ENCODE assay signal across 19 mouse cellular contexts in the genomic region with DNA sequence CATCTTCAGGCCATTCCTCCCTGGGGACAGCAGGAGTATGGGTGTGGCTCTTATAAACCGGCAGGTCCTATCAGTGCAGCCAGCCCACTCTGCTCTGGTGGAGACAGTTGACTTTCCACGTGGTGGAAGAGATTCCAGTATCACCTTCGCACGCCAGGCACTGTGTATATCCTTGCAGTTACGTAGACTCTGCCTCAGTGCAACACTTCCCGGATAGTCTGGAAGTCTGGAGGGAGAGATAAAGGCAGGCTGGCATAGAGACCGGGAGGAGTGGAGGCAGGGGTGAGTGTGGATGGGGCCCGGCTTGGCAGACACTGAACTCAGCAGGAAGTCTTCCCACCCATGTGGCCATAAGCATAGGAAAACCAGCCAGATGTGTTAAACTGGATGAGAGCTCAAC. TPM values are rescaled to one million over a fixed set of nuclear protein-coding genes. Genes with fewer than 3 reads are reported as not detected.
DNase-seq lines count a peak whose midpoint lies in the region; ATAC-seq lines count a peak whose summit lies in the region.
"Had no signal": no experiment of that assay in that cellular context is flagged by ENCODE, and none has a peak within 500 bp of the region (broad histone marks: within the 10 kb centered on the region; RNA-seq: fewer than 3 reads in every experiment).

No protein-coding gene starts in this region.

- no peaks in the 10 kb centered on the region; the same call in 1 of the 2 replicates for H3K9me3 ChIP-seq in heart, embryonic 12.5 days (replicated peaks)
- H3K9me3 ChIP-seq in lung, embryonic 16.5 days (ENCODE audit: control insufficient read depth, low read length): no peaks in the 10 kb centered on the region
- H3K9me3 ChIP-seq in liver, embryonic 16.5 days (replicated peaks; ENCODE audit: control insufficient read depth, low read length): no peaks in the 10 kb centered on the region
- H3K9me3 ChIP-seq: embryonic facial prominence, embryonic 15.5 days; midbrain, embryonic 10.5 days had no signal

- ATAC-seq in heart, embryonic 12.5 days (ENCODE audit: insufficient number of reproducible peaks, low FRiP score): peak; percentile 84
- ATAC-seq in lung, embryonic 16.5 days (ENCODE audit: low read depth): peak; percentile 23; the same call in 1 of the 2 replicates
- peak; percentile 84 for ATAC-seq in erythroid progenitor cell, adult 5-6 weeks (replicated peaks; ENCODE audit: low FRiP score, poor library complexity, severe bottlenecking)
- ATAC-seq in liver, embryonic 16.5 days (ENCODE audit: low read depth): peak; percentile 91
- no peak for ATAC-seq in granulocyte monocyte progenitor cell, adult 5-6 weeks (replicated peaks; ENCODE audit: poor library complexity, severe bottlenecking)
- ATAC-seq: CD4-positive, CD25-positive, alpha-beta regulatory T cell, adult 4 months had no signal

- no peaks in the 10 kb centered on the region for H3K27me3 ChIP-seq in heart, embryonic 12.5 days (replicated peaks)
- H3K27me3 ChIP-seq in lung, embryonic 16.5 days (ENCODE audit: control insufficient read depth, insufficient read depth, low read depth, low read length): no peaks in the 10 kb centered on the region
- no peaks in the 10 kb centered on the region for H3K27me3 ChIP-seq in liver, embryonic 16.5 days (ENCODE audit: control insufficient read depth, insufficient read depth, low read depth, low read length)
- H3K27me3 ChIP-seq: embryonic facial prominence, embryonic 15.5 days had no signal

- H3K4me1 ChIP-seq in heart, embryonic 12.5 days (replicated peaks): no peaks in the 10 kb centered on the region
- no peaks in the 10 kb centered on the region for H3K4me1 ChIP-seq in lung, embryonic 16.5 days (replicated peaks; ENCODE audit: control insufficient read depth, insufficient read depth, low read length)
- H3K4me1 ChIP-seq in liver, embryonic 16.5 days (ENCODE audit: control insufficient read depth, low read depth, low read length): peaks cover 11% of the 10 kb centered on the region
- H3K4me1 ChIP-seq: embryonic facial prominence, embryonic 15.5 days; midbrain, embryonic 10.5 days had no signal

- 61% methylated on average over 8 of the region's 8 CpGs for WGBS in heart, embryonic 12.5 days
- WGBS in lung, embryonic 16.5 days: 80% methylated on average over 8 of the region's 8 CpGs
- WGBS in liver, embryonic 16.5 days (ENCODE audit: insufficient replicate concordance): 22% methylated on average over 8 of the region's 8 CpGs

- no peak overlapping the region for H3K27ac ChIP-seq in heart, embryonic 12.5 days (ENCODE audit: poor library complexity, severe bottlenecking)
- no peak overlapping the region for H3K27ac ChIP-seq in lung, embryonic 16.5 days (ENCODE audit: low read length)
- H3K27ac ChIP-seq in liver, embryonic 16.5 days (ENCODE audit: low read length): no peak overlapping the region; the same call in 1 of the 2 replicates
- H3K27ac ChIP-seq: embryonic facial prominence, embryonic 15.5 days; midbrain, embryonic 10.5 days had no signal

- H3K36me3 ChIP-seq in heart, embryonic 12.5 days: peaks cover 17% of the 10 kb centered on the region
- H3K36me3 ChIP-seq in lung, embryonic 16.5 days (ENCODE audit: control insufficient read depth, insufficient read depth, low read length): peaks cover 32% of the 10 kb centered on the region
- no peaks in the 10 kb centered on the region for H3K36me3 ChIP-seq in liver, embryonic 16.5 days (ENCODE audit: control insufficient read depth, insufficient read depth)

- no peak for DNase-seq in heart, postnatal 4 days
- no peak for DNase-seq in lung, postnatal 36 days
- no peak for DNase-seq in frontal cortex, postnatal 25 days (ENCODE audit: low spot score in 2 of 2)
- DNase-seq: adrenal gland, postnatal 25 days; cerebellum, adult 11-12 months; cerebellum, postnatal 25 days; kidney, adult 2 months; kidney, postnatal 14 days; lung, embryonic 14.5 days; thymus, postnatal 14 days had no signal

- no peak overlapping the region for H3K9ac ChIP-seq in heart, embryonic 12.5 days
- H3K9ac ChIP-seq in lung, embryonic 16.5 days (ENCODE audit: low read length): no peak overlapping the region
- H3K9ac ChIP-seq in liver, embryonic 16.5 days (ENCODE audit: low read depth, low read length): no peak overlapping the region
- H3K9ac ChIP-seq: embryonic facial prominence, embryonic 15.5 days; lung, embryonic 14.5 days had no signal

- no peak overlapping the region for H3K4me2 ChIP-seq in heart, embryonic 12.5 days
- no peak overlapping the region for H3K4me2 ChIP-seq in lung, embryonic 16.5 days (ENCODE audit: low read depth, low read length)
- peak overlapping the region; percentile 18; the same call in 1 of the 2 replicates for H3K4me2 ChIP-seq in liver, embryonic 16.5 days (ENCODE audit: low read depth, low read length)
- H3K4me2 ChIP-seq: embryonic facial prominence, embryonic 15.5 days; lung, embryonic 14.5 days had no signal

- H3K4me3 ChIP-seq in heart, embryonic 12.5 days: no peak overlapping the region
- H3K4me3 ChIP-seq in lung, embryonic 16.5 days (ENCODE audit: low read length): no peak overlapping the region
- no peak overlapping the region for H3K4me3 ChIP-seq in liver, embryonic 16.5 days (ENCODE audit: low read depth, low read length)
- H3K4me3 ChIP-seq: embryonic facial prominence, embryonic 15.5 days; midbrain, embryonic 10.5 days had no signal

RNA-seq across cellular contexts. Expression of gene Mgst2, which starts 28.6 kb away (rescaled TPM):
- polyA plus RNA-seq in heart, embryonic 12.5 days (2016; fragmentation: Nextera tagmentation; extraction: Ambion mirVana): 1.2 and 2.5 TPM in 2 replicates
- total RNA-seq in heart, postnatal 4 days (2021): 1 to 10 TPM; 1.6 TPM
- 5.4 and 6.9 TPM in 2 replicates for polyA plus RNA-seq in lung, embryonic 16.5 days (2015; fragmentation: Nextera tagmentation; extraction: Ambion mirVana)
- 19.3 and 31.0 TPM in 2 replicates for total RNA-seq in erythroid progenitor cell, adult 5-6 weeks (2015; ENCODE audit: low replicate concordance)
- total RNA-seq in erythroid progenitor cell, adult 5-6 weeks (2017; ENCODE audit: low replicate concordance): 14.5 and 33.0 TPM in 2 replicates
- polyA plus RNA-seq in liver, embryonic 16.5 days (2015; fragmentation: Nextera tagmentation; extraction: Ambion mirVana): 27.6 and 28.4 TPM in 2 replicates
- total RNA-seq in granulocyte monocyte progenitor cell, adult 5-6 weeks (2014; fragmentation: Nextera tagmentation): 119 and 127 TPM in 2 replicates
- total RNA-seq in granulocyte monocyte progenitor cell, adult 5-6 weeks (2017): 38.6 and 72.3 TPM in 2 replicates
- total RNA-seq: left cerebral cortex, adult 18-20 months had no signal

Comparison
In these comparisons a context has a peak if more than half of its experiments do, and no peak if none do; other contexts are left out.
1. RNA of gene Mgst2, which starts 28.6 kb away (total RNA-seq): 38.6 to 127 TPM in granulocyte monocyte progenitor cell, adult 5-6 weeks and 14.5 to 33.0 TPM in erythroid progenitor cell, adult 5-6 weeks; 1.6 TPM in heart, postnatal 4 days; every median in the first group is over 4 times any median in the second.